Mouse (Mus musculus) hindbrain, embryonic 15.5 days (tissue): Measurements from ENCODE around the gene Rims3. TPM values are rescaled to one million over a fixed set of nuclear protein-coding genes. Genes with fewer than 3 reads are reported as not detected.

Experiments used
- ATAC-seq: fragments of 200-750 bp; cut with Nextera tagmentation; 2 replicates; pipeline ENCODE4 v1.8.0; 2017; ENCODE audit warnings: low read depth, moderate number of reproducible peaks, moderate TSS enrichment; ENCODE audit not compliant: low FRiP score
- H3K27ac ChIP-seq: fragments of 300-500 bp; sonication (generic); replicated peaks from 2 replicates; pipeline ENCODE4 v1.5.1; 2015; ENCODE audit warnings: mild to moderate bottlenecking, inconsistent platforms
- H3K27me3 ChIP-seq: fragments of 300-500 bp; sonication (generic); 2 replicates; pipeline ENCODE4 v1.6.1; 2015; ENCODE audit warnings: control low read depth, inconsistent platforms
- H3K36me3 ChIP-seq: fragments of 300-500 bp; sonication (generic); 2 replicates; pipeline ENCODE4 v1.6.1; 2015; ENCODE audit warnings: control low read depth, inconsistent platforms
- H3K4me1 ChIP-seq: fragments of 300-500 bp; sonication (generic); replicated peaks from 2 replicates; pipeline ENCODE4 v1.6.1; 2015; ENCODE audit warnings: control low read depth, inconsistent platforms
- H3K4me2 ChIP-seq: fragments of 300-500 bp; sonication (generic); 2 replicates; pipeline ENCODE4 v1.6.1; 2015; ENCODE audit warnings: moderate library complexity, mild to moderate bottlenecking, inconsistent platforms
- H3K4me3 ChIP-seq: fragments of 300-500 bp; sonication (generic); 2 replicates; pipeline ENCODE4 v1.5.1; 2015; ENCODE audit warnings: mild to moderate bottlenecking, inconsistent platforms
- H3K9ac ChIP-seq: fragments of 300-500 bp; sonication (generic); 2 replicates; pipeline ENCODE4 v1.6.1; 2015; ENCODE audit warnings: inconsistent platforms
- H3K9me3 ChIP-seq: fragments of 300-500 bp; sonication (generic); 2 replicates; pipeline ENCODE4 v1.6.1; 2016; ENCODE audit warnings: control low read depth, inconsistent platforms
- WGBS: fragments of 180-500 bp; shearing (Covaris S2); methylation state at CpG from one replicate; pipeline ENCODE4 v1.1.7; 2015; 5-methylcytosine and 5-hydroxymethylcytosine counted together
- microRNA-seq: library from miRNA; unstranded; fragments of <30 nt; microRNA quantifications from one replicate; pipeline ENCODE4, GENCODE M21; 2016
- polyA plus RNA-seq: library from polyadenylated mRNA; unstranded; fragments of >200 nt; fragmentation: Nextera tagmentation; extraction: Ambion mirVana; gene quantifications from 2 replicates; pipeline ENCODE4 v1.2.1, GENCODE M21; 2015

The Rims3 gene
- polyA plus RNA-seq, 1 experiment from 2014 or later, result 26.4 TPM

DNA sequence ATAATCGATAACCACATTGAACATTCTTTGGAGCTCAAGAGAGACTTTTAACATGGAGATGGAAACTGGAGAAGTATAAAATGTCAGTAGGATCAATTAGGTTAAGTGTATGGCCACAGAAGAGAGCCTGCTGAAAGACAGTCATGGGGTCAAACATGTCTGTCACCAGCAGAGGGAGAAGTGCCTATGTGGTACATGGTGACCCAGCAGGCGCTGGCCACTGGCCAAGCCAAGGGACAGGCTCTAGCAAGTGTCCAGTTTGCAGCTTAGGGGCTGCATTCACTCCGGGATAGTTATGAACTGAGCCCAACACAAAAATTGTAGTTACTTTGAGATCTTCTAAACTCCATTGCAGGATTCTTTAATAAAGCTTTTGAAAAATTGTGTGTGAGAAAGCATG is 74.1 kb downstream of the Rims3 start:
- WGBS, result 80% methylated on average over 3 of the region's 3 CpGs
- H3K36me3 ChIP-seq, result peaks cover 6% of the 10 kb centered on the region; the same call in 1 of the 2 replicates
- peaks cover 10% of the 10 kb centered on the region for H3K4me1 ChIP-seq
- no peak for ATAC-seq
- H3K27ac ChIP-seq, result no peak overlapping the region
- no peaks in the 10 kb centered on the region for H3K9me3 ChIP-seq
- H3K27me3 ChIP-seq, result no peaks in the 10 kb centered on the region
- H3K9ac ChIP-seq, result no peak overlapping the region
- H3K4me2 ChIP-seq, result no peak overlapping the region
- H3K4me3 ChIP-seq, result no peak overlapping the region

DNA sequence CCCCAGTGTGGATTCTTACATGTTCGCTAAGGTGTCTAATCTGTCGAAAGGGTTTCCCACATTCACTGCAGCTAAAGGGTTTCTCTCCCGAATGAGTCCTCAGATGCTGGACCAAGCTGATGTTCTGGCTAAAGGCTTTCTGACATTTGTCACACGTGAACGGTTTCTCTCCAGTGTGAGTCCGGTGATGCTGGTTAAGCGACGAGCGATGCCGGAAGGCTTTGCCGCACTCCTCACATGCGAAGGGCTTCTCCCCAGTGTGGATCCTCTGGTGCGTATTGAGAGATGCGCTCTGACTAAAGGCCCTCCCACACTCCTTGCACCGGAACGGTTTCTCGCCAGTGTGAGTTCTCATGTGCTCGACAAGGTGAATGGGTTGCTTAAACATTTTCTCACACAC is 76.1 kb downstream of the Rims3 start:
- WGBS, result 96% methylated on average over 18 of the region's 18 CpGs
- H3K27me3 ChIP-seq, result no peaks in the 10 kb centered on the region

DNA sequence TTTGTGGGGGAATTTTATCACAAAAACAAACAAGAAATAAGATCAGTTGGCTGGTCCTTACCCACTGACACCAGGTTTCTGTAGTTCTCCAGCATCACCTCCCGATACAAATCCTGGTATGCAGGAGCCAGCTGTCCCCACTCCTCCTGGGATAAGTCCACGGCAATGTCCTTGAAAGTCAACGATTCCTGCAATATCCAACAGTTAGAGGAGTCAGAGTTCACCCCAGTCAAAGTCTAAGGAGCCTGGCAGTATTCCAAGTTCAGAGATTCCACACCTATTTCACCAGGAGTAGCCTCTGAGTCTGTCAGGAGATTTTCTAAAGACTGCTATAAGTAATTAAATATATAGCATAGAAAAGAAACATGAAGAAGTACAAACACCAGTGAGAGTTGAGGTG is 80.4 kb downstream of the Rims3 start:
- Histone ChIP-seq H3K36me3 (peaks cover 6% of the 10 kb centered on the region; the same call in 1 of the 2 replicates), H3K4me1 (no peaks in the 10 kb centered on the region), H3K4me2 (no peak overlapping the region), H3K4me3 (no peak overlapping the region), H3K9ac (no peak overlapping the region), H3K27me3 (no peaks in the 10 kb centered on the region), H3K9me3 (no peaks in the 10 kb centered on the region), H3K27ac (no peak overlapping the region)
- WGBS, result 90% methylated on average over 3 of the region's 3 CpGs
- ATAC-seq, result no peak

More for the DNA sequence above, 76.1 kb downstream of the Rims3 start:
- Histone ChIP-seq H3K27ac (no peak overlapping the region), H3K4me2 (no peak overlapping the region), H3K36me3 (peaks cover 6% of the 10 kb centered on the region; the same call in 1 of the 2 replicates), H3K9me3 (no peaks in the 10 kb centered on the region), H3K9ac (no peak overlapping the region), H3K4me1 (no peaks in the 10 kb centered on the region), H3K4me3 (no peak overlapping the region)
- ATAC-seq, result no peak

Small RNAs within 50 kb of the gene (microRNA-seq; reads per million reads assigned to microRNA genes)
- not detected for gene Gm23936

Other genes with a start within 250 kb of the Rims3 start
- 1.5 and 1.8 TPM in 2 replicates for gene Cited4, start 188.2 kb upstream of the Rims3 start, polyA plus RNA-seq
- 6.6 and 7.0 TPM in 2 replicates for gene Kcnq4, start 106.2 kb upstream of the Rims3 start, polyA plus RNA-seq
- gene Nfyc, start 23.2 kb upstream of the Rims3 start, polyA plus RNA-seq, result 78.4 and 82.1 TPM in 2 replicates
- 30.2 and 30.7 TPM in 2 replicates for gene Exo5, start 70.2 kb downstream of the Rims3 start, polyA plus RNA-seq
- 6.8 and 7.9 TPM in 2 replicates for gene Zfp69, start 96.9 kb downstream of the Rims3 start, polyA plus RNA-seq
- gene Smap2, start 162.4 kb downstream of the Rims3 start, polyA plus RNA-seq, result 42.1 and 48.4 TPM in 2 replicates
- 22.7 and 27.8 TPM in 2 replicates for gene Col9a2, start 184.6 kb downstream of the Rims3 start, polyA plus RNA-seq
- gene Zmpste24, start 243.4 kb downstream of the Rims3 start, polyA plus RNA-seq, result 24.3 and 26.3 TPM in 2 replicates